Mouse (Mus musculus) liver, embryonic 16.5 days (tissue): ENCODE measurements around the gene Slc22a17. TPM values are rescaled to one million over a fixed set of nuclear protein-coding genes. Genes with fewer than 3 reads are reported as not detected.

Experiments used
- ATAC-seq: fragments of 200-750 bp; cut with Nextera tagmentation; 2 replicates; pipeline ENCODE4 v1.8.0; 2017; ENCODE audit warnings: low read depth, mild to moderate bottlenecking, moderate number of reproducible peaks, moderate library complexity
- H3K27ac ChIP-seq: fragments of 300-500 bp; sonication (generic); 2 replicates; pipeline ENCODE4 v1.5.1; 2014; ENCODE audit warnings: mild to moderate bottlenecking, low read length
- H3K27me3 ChIP-seq: fragments of 300-500 bp; sonication (generic); 2 replicates; pipeline ENCODE4 v1.6.1; 2014; ENCODE audit warnings: low read depth, low read length, mixed read lengths; ENCODE audit not compliant: control insufficient read depth, insufficient read depth
- H3K36me3 ChIP-seq: fragments of 300-500 bp; sonication (generic); 2 replicates; pipeline ENCODE4 v1.6.1; 2014; ENCODE audit warnings: mild to moderate bottlenecking; ENCODE audit not compliant: control insufficient read depth, insufficient read depth
- H3K4me1 ChIP-seq: fragments of 300-500 bp; sonication (generic); 2 replicates; pipeline ENCODE4 v1.6.1; 2014; ENCODE audit warnings: low read depth, low read length, mixed read lengths; ENCODE audit not compliant: control insufficient read depth
- H3K4me2 ChIP-seq: fragments of 300-500 bp; sonication (generic); 2 replicates; pipeline ENCODE4 v1.6.1; 2014; ENCODE audit warnings: low read depth, low read length, mixed read lengths
- H3K4me3 ChIP-seq: fragments of 300-500 bp; sonication (generic); 2 replicates; pipeline ENCODE4 v1.5.1; 2014; ENCODE audit warnings: low read depth, mild to moderate bottlenecking, low read length
- H3K9ac ChIP-seq: fragments of 300-500 bp; sonication (generic); 2 replicates; pipeline ENCODE4 v1.6.1; 2014; ENCODE audit warnings: low read depth, low read length
- H3K9me3 ChIP-seq: fragments of 300-500 bp; sonication (generic); replicated peaks from 2 replicates; pipeline ENCODE4 v1.6.1; 2016; ENCODE audit warnings: low read length; ENCODE audit not compliant: control insufficient read depth
- WGBS: fragments of 180-500 bp; shearing (Covaris S2); extraction: QIAGEN DNeasy Blood & Tissue Kit; methylation state at CpG from one replicate; pipeline ENCODE4 v1.1.7; 2014; ENCODE audit not compliant: insufficient replicate concordance; 5-methylcytosine and 5-hydroxymethylcytosine counted together
- microRNA counts: library from miRNA; unstranded; fragments of <30 nt; microRNA quantifications from one replicate; lab custom pipeline; 2016
- microRNA-seq: library from miRNA; unstranded; fragments of <30 nt; microRNA quantifications from one replicate; pipeline ENCODE4, GENCODE M21; 2016
- polyA plus RNA-seq: library from polyadenylated mRNA; unstranded; fragments of >200 nt; fragmentation: Nextera tagmentation; extraction: Ambion mirVana; gene quantifications from 2 replicates; pipeline ENCODE4 v1.2.1, GENCODE M21; 2015

Gene Slc22a17
- polyA plus RNA-seq, 1 experiment from 2014 or later = 1.5 TPM

DNA sequence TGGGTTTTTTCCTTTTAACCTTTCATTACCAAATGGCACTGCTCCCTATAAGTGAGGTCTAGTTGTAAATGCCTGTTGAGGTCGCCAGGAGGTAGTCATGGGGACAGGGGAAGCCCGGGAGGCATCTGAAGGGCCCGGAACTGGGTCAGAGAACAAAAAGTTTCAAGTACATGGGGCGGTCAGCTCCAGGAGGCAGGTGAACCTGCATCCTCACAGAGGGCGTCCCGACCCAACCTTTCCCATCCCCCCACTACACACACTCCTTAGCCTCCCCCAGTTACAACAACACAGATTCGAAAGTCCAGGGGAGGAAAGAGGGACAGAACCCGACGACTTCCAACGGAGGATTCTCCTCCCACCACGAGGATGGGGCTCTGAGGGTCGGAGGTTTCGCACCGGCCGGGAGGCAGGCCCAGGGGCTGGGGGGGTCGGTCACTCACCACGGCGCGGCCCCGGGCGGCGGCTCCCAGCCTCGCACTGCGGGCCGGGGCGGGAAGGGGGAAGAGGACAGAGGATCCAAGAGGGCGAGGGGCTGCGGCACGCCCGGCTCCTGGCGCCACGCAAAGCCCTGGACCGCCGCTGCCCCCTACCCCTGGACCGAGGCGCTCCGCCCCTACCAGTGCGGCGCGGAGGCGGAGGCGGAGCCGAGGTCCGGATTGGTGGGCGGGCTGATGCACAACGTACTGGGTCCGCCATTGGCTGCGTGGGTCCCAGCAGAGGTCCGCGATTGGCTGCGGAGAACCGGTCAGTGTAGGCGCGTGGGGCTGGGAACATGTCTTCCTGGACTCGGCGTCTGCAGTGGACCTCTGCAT, 49.2 kb downstream of the Slc22a17 start:
- peak overlapping the region; percentile 95 for H3K4me2 ChIP-seq
- H3K4me3 ChIP-seq = peak overlapping the region; percentile 89

DNA sequence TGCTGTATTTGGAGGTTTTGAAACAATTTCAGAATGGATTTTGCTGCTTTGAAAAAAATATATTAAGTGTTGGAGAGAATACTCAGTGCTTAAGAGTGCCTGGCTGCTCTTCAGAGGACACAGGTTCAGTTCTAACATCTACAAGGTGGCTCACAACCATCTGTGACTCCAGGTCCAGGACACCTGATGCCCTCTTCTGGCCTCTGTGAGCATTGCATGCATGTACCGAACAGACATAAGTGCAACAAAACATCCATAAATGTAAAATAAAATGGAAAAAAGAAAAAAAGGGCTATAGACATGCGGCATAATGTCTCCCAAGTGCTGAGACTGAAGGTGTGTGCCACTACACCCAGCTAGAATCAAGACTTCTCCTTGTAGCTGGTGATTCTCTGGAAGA, 52.4 kb downstream of the Slc22a17 start:
- H3K9ac ChIP-seq = no peak overlapping the region
- ATAC-seq = no peak
- H3K27ac ChIP-seq = no peak overlapping the region
- no peaks in the 10 kb centered on the region for H3K9me3 ChIP-seq
- H3K4me3 ChIP-seq = no peak overlapping the region
- peaks cover 4% of the 10 kb centered on the region for H3K4me1 ChIP-seq
- 19% methylated on average over 2 of the region's 2 CpGs for WGBS
- H3K4me2 ChIP-seq = no peak overlapping the region
- H3K36me3 ChIP-seq = no peaks in the 10 kb centered on the region
- no peaks in the 10 kb centered on the region for H3K27me3 ChIP-seq

More for the DNA sequence above, 49.2 kb downstream of the Slc22a17 start:
- WGBS = under 1% methylated on average over 44 of the region's 56 CpGs
- peak; percentile 100 for ATAC-seq
- Histone ChIP-seq H3K36me3 (no peaks in the 10 kb centered on the region), H3K9ac (peak overlapping the region; percentile 79), H3K27me3 (no peaks in the 10 kb centered on the region), H3K4me1 (peaks cover 4% of the 10 kb centered on the region), H3K27ac (peak overlapping the region; percentile 40), H3K9me3 (no peaks in the 10 kb centered on the region)

DNA sequence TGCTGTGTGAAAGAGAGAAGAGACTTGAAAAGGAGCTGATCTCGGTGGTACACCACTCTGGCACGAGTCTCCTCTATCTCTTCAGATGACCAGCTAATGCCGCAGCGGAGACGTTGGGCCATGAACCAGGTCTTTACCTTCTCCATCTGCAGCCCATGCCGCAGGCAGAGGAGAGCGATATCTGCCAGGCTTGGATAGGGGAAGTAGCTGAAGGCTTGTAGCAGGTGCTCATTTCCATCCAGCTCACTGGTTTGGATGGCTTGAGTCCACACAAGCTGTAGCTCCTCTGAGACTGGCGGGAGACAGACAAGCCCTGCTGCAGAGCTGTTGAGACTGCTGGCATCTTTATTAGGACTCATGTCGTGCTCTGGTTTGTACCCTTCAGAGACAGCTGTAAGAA, 55.0 kb downstream of the Slc22a17 start:
- WGBS = 77% methylated on average over 9 of the region's 9 CpGs
- Histone ChIP-seq H3K27me3 (no peaks in the 10 kb centered on the region), H3K4me1 (no peaks in the 10 kb centered on the region), H3K4me3 (no peak overlapping the region), H3K9me3 (no peaks in the 10 kb centered on the region), H3K9ac (no peak overlapping the region), H3K27ac (no peak overlapping the region), H3K4me2 (no peak overlapping the region), H3K36me3 (no peaks in the 10 kb centered on the region)
- ATAC-seq = no peak

DNA sequence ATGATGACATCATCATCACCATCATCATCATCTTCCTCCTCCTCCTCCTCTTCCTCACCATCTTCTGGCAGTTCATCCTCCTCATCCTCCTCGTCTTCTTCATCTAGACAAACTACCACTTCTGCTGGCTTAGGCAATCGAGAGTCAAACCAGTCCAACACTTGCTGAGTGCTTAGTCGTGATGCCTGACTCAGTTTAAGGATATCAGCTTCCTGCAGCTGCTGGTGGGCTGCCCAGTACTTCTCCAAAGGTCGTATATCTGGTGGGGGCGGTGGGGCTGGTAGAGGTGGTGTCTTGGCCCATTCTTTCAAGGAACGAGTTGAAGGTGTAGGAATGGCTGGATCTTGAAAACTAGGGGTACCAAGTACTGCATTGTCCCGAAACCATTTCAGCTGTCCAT, 56.2 kb downstream of the Slc22a17 start:
- Histone ChIP-seq H3K9me3 (no peaks in the 10 kb centered on the region), H3K9ac (no peak overlapping the region), H3K4me3 (no peak overlapping the region), H3K36me3 (no peaks in the 10 kb centered on the region), H3K27ac (no peak overlapping the region), H3K4me2 (no peak overlapping the region), H3K27me3 (no peaks in the 10 kb centered on the region), H3K4me1 (no peaks in the 10 kb centered on the region)
- no peak for ATAC-seq
- WGBS = 34% methylated on average over 7 of the region's 7 CpGs

MicroRNA genes within 50 kb of the gene (microRNA counts, 519-probe panel; counts per million panel counts)
- 1,269 counts per million, percentile 9 among the panel's probes with 10 or more counts for microRNA mmu-miR-208a (lab: Ali Mortazavi, UCI)

Small RNA genes within 50 kb of the gene (microRNA-seq; reads per million reads assigned to microRNA genes)
- 3.2 reads per million, percentile 10 among the genes with 10 or more reads in this experiment for gene Mir208a

Other genes with a start within 250 kb of the Slc22a17 start
- 40.2 and 42.6 TPM in 2 replicates for gene 1700123O20Rik, start 226.9 kb downstream of the Slc22a17 start, polyA plus RNA-seq
- gene Acin1, start 226.2 kb downstream of the Slc22a17 start, polyA plus RNA-seq = 43.5 and 45.1 TPM in 2 replicates
- 0.05 and 0.06 TPM in 2 replicates for gene Gm29776, start 214.3 kb downstream of the Slc22a17 start, polyA plus RNA-seq
- gene Cebpe, start 201.0 kb downstream of the Slc22a17 start, polyA plus RNA-seq = 10.4 and 11.7 TPM in 2 replicates
- gene Slc7a8, start 131.2 kb downstream of the Slc22a17 start, polyA plus RNA-seq = 3.0 and 4.9 TPM in 2 replicates
- gene Rnf212b, start 99.0 kb downstream of the Slc22a17 start, polyA plus RNA-seq = not detected in 2 replicates
- 2.4 and 2.7 TPM in 2 replicates for gene Homez, start 42.2 kb downstream of the Slc22a17 start, polyA plus RNA-seq
- 0.51 and 0.55 TPM in 2 replicates for gene Ppp1r3e, start 35.6 kb downstream of the Slc22a17 start, polyA plus RNA-seq
- 0.42 and 0.69 TPM in 2 replicates for gene Bcl2l2, start 29.8 kb downstream of the Slc22a17 start, polyA plus RNA-seq
- 0.11 TPM in 1 of 2 replicates, not detected in the other for gene Gm20521, start 29.7 kb downstream of the Slc22a17 start, polyA plus RNA-seq
- gene Pabpn1, start 20.6 kb downstream of the Slc22a17 start, polyA plus RNA-seq = 30.1 and 32.0 TPM in 2 replicates
- gene Efs, start 13.0 kb upstream of the Slc22a17 start, polyA plus RNA-seq = 0.26 and 0.42 TPM in 2 replicates
- not detected in 2 replicates for gene Il25, start 19.6 kb upstream of the Slc22a17 start, polyA plus RNA-seq
- gene Cmtm5, start 23.1 kb upstream of the Slc22a17 start, polyA plus RNA-seq = 0.20 TPM in 1 of 2 replicates, not detected in the other
- gene Myh6, start 53.8 kb upstream of the Slc22a17 start, polyA plus RNA-seq = 0.51 and 0.54 TPM in 2 replicates
- gene Gm17428, start 63.8 kb upstream of the Slc22a17 start, polyA plus RNA-seq = not detected in 2 replicates
- 1.8 and 3.1 TPM in 2 replicates for gene Myh7, start 81.5 kb upstream of the Slc22a17 start, polyA plus RNA-seq
- 28.8 and 32.0 TPM in 2 replicates for gene Ngdn, start 102.3 kb upstream of the Slc22a17 start, polyA plus RNA-seq
- 0.84 and 1.1 TPM in 2 replicates for gene Zfhx2, start 179.2 kb upstream of the Slc22a17 start, polyA plus RNA-seq
- gene Thtpa, start 181.7 kb upstream of the Slc22a17 start, polyA plus RNA-seq = 5.1 and 5.3 TPM in 2 replicates
- gene Ap1g2, start 193.5 kb upstream of the Slc22a17 start, polyA plus RNA-seq = 16.9 and 19.8 TPM in 2 replicates
- not detected in 2 replicates for gene Jph4, start 203.8 kb upstream of the Slc22a17 start, polyA plus RNA-seq